Mouse (Mus musculus): Measurements from ENCODE around the gene St8sia1. TPM values are rescaled to one million over a fixed set of nuclear protein-coding genes. Genes with fewer than 3 reads are reported as not detected.

The St8sia1 gene
- total RNA-seq, 2 experiments from 2014 or later = 29.8 to 30.8 TPM

GRCm38 (mm10) chr6:142914676-142915075 lies 49.6 kb downstream of the St8sia1 start:
- TF ChIP-seq CTCF (IDR thresholded peaks at IDR 0.05) = no peak
- no peak for DNase-seq (ENCODE audit: extremely low spot score in 1 of 2, low spot score in 2 of 2)
- intact Hi-C loops (cut with DNase I) = no loop called here
- Histone ChIP-seq H3K4me3 (no peak overlapping the region), H3K27ac (no peak overlapping the region)

GRCm38 (mm10) chr6:142911263-142911662 lies 53.0 kb downstream of the St8sia1 start:
- TF ChIP-seq CTCF (IDR thresholded peaks at IDR 0.05) = no peak
- Histone ChIP-seq H3K4me3 (no peak overlapping the region), H3K27ac (no peak overlapping the region)
- intact Hi-C loops (cut with DNase I) = no loop called here
- DNase-seq (ENCODE audit: extremely low spot score in 1 of 2, low spot score in 2 of 2) = no peak

GRCm38 (mm10) chr6:142910721-142911120 lies 53.5 kb downstream of the St8sia1 start:
- no peak for DNase-seq (ENCODE audit: extremely low spot score in 1 of 2, low spot score in 2 of 2)
- H3K4me3 ChIP-seq = no peak overlapping the region
- TF ChIP-seq CTCF (IDR thresholded peaks at IDR 0.05) = no peak
- intact Hi-C loops (cut with DNase I) = no loop called here
- no peak overlapping the region for H3K27ac ChIP-seq

- intact Hi-C loops (cut with DNase I) = no loop called here
- no peak for DNase-seq (ENCODE audit: extremely low spot score in 1 of 2, low spot score in 2 of 2)
- no peak overlapping the region for H3K27ac ChIP-seq
- H3K4me3 ChIP-seq = no peak overlapping the region
- no peak for TF ChIP-seq CTCF (IDR thresholded peaks at IDR 0.05)
These were observed 54.5 kb downstream of the St8sia1 start for GRCm38 (mm10) chr6:142909771-142910105.

- no peak for DNase-seq (ENCODE audit: extremely low spot score in 1 of 2, low spot score in 2 of 2)
- no peak overlapping the region for H3K27ac ChIP-seq
These were observed 55.1 kb downstream of the St8sia1 start for GRCm38 (mm10) chr6:142908911-142909770.

GRCm38 (mm10) chr6:142908412-142908811 lies 55.8 kb downstream of the St8sia1 start:
- Histone ChIP-seq H3K27ac (no peak overlapping the region), H3K4me3 (no peak overlapping the region)
- DNase-seq (ENCODE audit: extremely low spot score in 1 of 2, low spot score in 2 of 2) = no peak
- intact Hi-C loops (cut with DNase I) = no loop called here
- TF ChIP-seq CTCF (IDR thresholded peaks at IDR 0.05) = no peak

More at GRCm38 (mm10) chr6:142908911-142909770, 55.1 kb downstream of the St8sia1 start:
- no peak overlapping the region for H3K4me3 ChIP-seq
- intact Hi-C loops (cut with DNase I) = no loop called here
- no peak for TF ChIP-seq CTCF (IDR thresholded peaks at IDR 0.05)

- no peak for TF ChIP-seq CTCF (IDR thresholded peaks at IDR 0.05)
- no peak for DNase-seq (ENCODE audit: extremely low spot score in 1 of 2, low spot score in 2 of 2)
- Histone ChIP-seq H3K27ac (no peak overlapping the region), H3K4me3 (no peak overlapping the region)
- intact Hi-C loops (cut with DNase I) = no loop called here
These were observed 68.9 kb downstream of the St8sia1 start for GRCm38 (mm10) chr6:142895371-142895770.

GRCm38 (mm10) chr6:142893716-142894115 lies 70.5 kb downstream of the St8sia1 start:
- Histone ChIP-seq H3K4me3 (no peak overlapping the region), H3K27ac (no peak overlapping the region)
- intact Hi-C loops (cut with DNase I) = no loop called here
- TF ChIP-seq CTCF (IDR thresholded peaks at IDR 0.05) = no peak
- no peak for DNase-seq (ENCODE audit: extremely low spot score in 1 of 2, low spot score in 2 of 2)

- no peak for DNase-seq (ENCODE audit: extremely low spot score in 1 of 2, low spot score in 2 of 2)
- intact Hi-C loops (cut with DNase I) = no loop called here
- TF ChIP-seq CTCF (IDR thresholded peaks at IDR 0.05) = no peak
- Histone ChIP-seq H3K27ac (no peak overlapping the region), H3K4me3 (no peak overlapping the region)
These were observed 73.9 kb downstream of the St8sia1 start for GRCm38 (mm10) chr6:142890321-142890720.

GRCm38 (mm10) chr6:142888970-142889740 lies 75.1 kb downstream of the St8sia1 start:
- no peak for DNase-seq (ENCODE audit: extremely low spot score in 1 of 2, low spot score in 2 of 2)
- intact Hi-C loops (cut with DNase I) = no loop called here
- Histone ChIP-seq H3K27ac (no peak overlapping the region), H3K4me3 (no peak overlapping the region)
- no peak for TF ChIP-seq CTCF (IDR thresholded peaks at IDR 0.05)

GRCm38 (mm10) chr6:142888346-142888745 lies 75.9 kb downstream of the St8sia1 start:
- H3K27ac ChIP-seq = no peak overlapping the region
- no peak for DNase-seq (ENCODE audit: extremely low spot score in 1 of 2, low spot score in 2 of 2)
- H3K4me3 ChIP-seq = no peak overlapping the region
- intact Hi-C loops (cut with DNase I) = no loop called here
- no peak for TF ChIP-seq CTCF (IDR thresholded peaks at IDR 0.05)

- no peak for TF ChIP-seq CTCF (IDR thresholded peaks at IDR 0.05)
- Histone ChIP-seq H3K4me3 (no peak overlapping the region), H3K27ac (no peak overlapping the region)
- DNase-seq (ENCODE audit: extremely low spot score in 1 of 2, low spot score in 2 of 2) = no peak
- intact Hi-C loops (cut with DNase I) = no loop called here
These were observed 76.9 kb downstream of the St8sia1 start for GRCm38 (mm10) chr6:142887375-142887774.

All from left cerebral cortex, adult 2 months (tissue).